Mouse (Mus musculus): ENCODE results near the gene Spg7. TPM values are rescaled to one million over a fixed set of nuclear protein-coding genes. Genes with fewer than 3 reads are reported as not detected.

The Spg7 gene
- total and polyA plus RNA-seq, 3 experiments = 20.8 to 35.2 (median 26.1) TPM

- no peak overlapping the region for H3K9ac ChIP-seq (ENCODE audit: insufficient read depth, low read depth)
- H3K27ac ChIP-seq (ENCODE audit: insufficient read depth, low read depth) = no peak overlapping the region
- H3K4me2 ChIP-seq (ENCODE audit: insufficient read depth, low read depth, poor library complexity, severe bottlenecking) = no peak overlapping the region
- no peak overlapping the region for H3K4me3 ChIP-seq (replicated peaks in 1 of 3; ENCODE audit: low read depth in 2 of 3, low read length in 2 of 3, poor library complexity in 1 of 3)
- no peaks in the 10 kb centered on the region for H3K79me2 ChIP-seq (replicated peaks; ENCODE audit: control insufficient read depth, extremely low read depth, insufficient read depth, poor library complexity, severe bottlenecking)
- no peaks in the 10 kb centered on the region for H3K27me3 ChIP-seq (replicated peaks)
- no peak for DNase-seq (ENCODE audit: extremely low read depth)
- in situ Hi-C loops (cut with MboI; ENCODE audit: low pct_ligation_motif_present, low pct_unique_long_range_greater_than_20kb, low sequenced_read_pairs) (no loop called here), dilution Hi-C loops (cut with MboI; ENCODE audit: extremely low pct_ligation_motif_present, extremely low pct_unique_long_range_greater_than_20kb, low sequenced_read_pairs) (no loop called here)
- peaks cover 5 to 10% of the 10 kb centered on the region in 2 experiments for H3K4me1 ChIP-seq (ENCODE audit: control insufficient read depth in 1 of 2, insufficient read depth in 2 of 2)
- peaks cover 50 to 92% of the 10 kb centered on the region in 2 experiments for H3K36me3 ChIP-seq (replicated peaks in 1 of 2; ENCODE audit: control insufficient read depth in 1 of 2, insufficient read depth in 1 of 2, low read length in 1 of 2)
- TF ChIP-seq NRF1 (IDR thresholded peaks at IDR 0.05; ENCODE audit: low read depth, low read length) (no peak), ZKSCAN1 (IDR thresholded peaks at IDR 0.05; ENCODE audit: borderline replicate concordance, low read depth, low read length) (no peak), POLR2A (IDR thresholded peaks at IDR 0.05; ENCODE audit: low read depth, low read length) (no peak), EP300 (IDR thresholded peaks at IDR 0.05; ENCODE audit: low read length) (no peak), MAX (IDR thresholded peaks at IDR 0.05; ENCODE audit: low read length) (no peak), TBP (conservative IDR thresholded peaks at IDR 0.05; ENCODE audit: low read depth, low read length) (no peak), RCOR1 (conservative IDR thresholded peaks at IDR 0.05; ENCODE audit: low read depth, low read length) (no peak), ETS1 (conservative IDR thresholded peaks at IDR 0.05; ENCODE audit: low read depth, low read length) (no peak), E2F4 (IDR thresholded peaks at IDR 0.05; ENCODE audit: insufficient replicate concordance, low read depth, low read length) (no peak), CHD2 (IDR thresholded peaks at IDR 0.05; ENCODE audit: low read length) (no peak), JUN (IDR thresholded peaks at IDR 0.05; ENCODE audit: insufficient read depth, low read depth, low read length) (no peak), POLR2AphosphoS2 (IDR thresholded peaks at IDR 0.05; ENCODE audit: low read depth, low read length) (no peak), ZNF384 (IDR thresholded peaks at IDR 0.05; ENCODE audit: low read depth, low read length) (no peak), MYC (IDR thresholded peaks at IDR 0.05; ENCODE audit: low read depth, low read length) (no peak), BHLHE40 (IDR thresholded peaks at IDR 0.05; ENCODE audit: low read depth, low read length) (no peak), SIN3A (IDR thresholded peaks at IDR 0.05; ENCODE audit: low read length) (no peak), MAZ (IDR thresholded peaks at IDR 0.05; ENCODE audit: low read depth, low read length) (no peak), SMC3 (IDR thresholded peaks at IDR 0.05; ENCODE audit: low read depth, low read length) (no peak), PAX5 (IDR thresholded peaks at IDR 0.05; ENCODE audit: low read length) (no peak)
- no peaks in the 10 kb centered on the region for H3K9me3 ChIP-seq (replicated peaks; ENCODE audit: low read length)
These were observed 20.9 kb downstream of the Spg7 start for GRCm38 (mm10) chr8:123083610-123084009.

- Histone ChIP-seq H3K4me1 (ENCODE audit: control insufficient read depth in 1 of 2, insufficient read depth in 2 of 2) (peaks cover 5 to 10% of the 10 kb centered on the region in 2 experiments), H3K9ac (ENCODE audit: insufficient read depth, low read depth) (no peak overlapping the region), H3K4me2 (ENCODE audit: insufficient read depth, low read depth, poor library complexity, severe bottlenecking) (no peak overlapping the region), H3K79me2 (replicated peaks; ENCODE audit: control insufficient read depth, extremely low read depth, insufficient read depth, poor library complexity, severe bottlenecking) (no peaks in the 10 kb centered on the region), H3K36me3 (replicated peaks in 1 of 2; ENCODE audit: control insufficient read depth in 1 of 2, insufficient read depth in 1 of 2, low read length in 1 of 2) (peaks cover 51 to 94% of the 10 kb centered on the region in 2 experiments), H3K27me3 (replicated peaks) (no peaks in the 10 kb centered on the region), H3K4me3 (replicated peaks in 1 of 3; ENCODE audit: low read depth in 2 of 3, low read length in 2 of 3, poor library complexity in 1 of 3) (no peak overlapping the region), H3K27ac (ENCODE audit: insufficient read depth, low read depth) (no peak overlapping the region), H3K9me3 (replicated peaks; ENCODE audit: low read length) (no peaks in the 10 kb centered on the region)
- in situ Hi-C loops (cut with MboI; ENCODE audit: low pct_ligation_motif_present, low pct_unique_long_range_greater_than_20kb, low sequenced_read_pairs) (no loop called here), dilution Hi-C loops (cut with MboI; ENCODE audit: extremely low pct_ligation_motif_present, extremely low pct_unique_long_range_greater_than_20kb, low sequenced_read_pairs) (no loop called here)
- TF ChIP-seq CHD2 (IDR thresholded peaks at IDR 0.05; ENCODE audit: low read length) (no peak), HCFC1 (IDR thresholded peaks at IDR 0.05; ENCODE audit: low read depth, low read length) (no peak), RAD21 (IDR thresholded peaks at IDR 0.05; ENCODE audit: low read depth, low read length) (no peak), TBP (conservative IDR thresholded peaks at IDR 0.05; ENCODE audit: low read depth, low read length) (no peak), USF2 (conservative IDR thresholded peaks at IDR 0.05; ENCODE audit: low read depth, low read length) (no peak), NRF1 (IDR thresholded peaks at IDR 0.05; ENCODE audit: low read depth, low read length) (no peak)
- DNase-seq (ENCODE audit: extremely low read depth) = no peak
These were observed 24.5 kb downstream of the Spg7 start for GRCm38 (mm10) chr8:123087289-123087688.

All from CH12.LX (cell line).